Mouse (Mus musculus) intestine, embryonic 15.5 days (tissue): ENCODE measurements around the gene Pde9a. TPM values are rescaled to one million over a fixed set of nuclear protein-coding genes. Genes with fewer than 3 reads are reported as not detected.

Experiments used
- ATAC-seq: fragments of 200-750 bp; cut with Nextera tagmentation; 2 replicates; pipeline ENCODE4 v1.8.0; 2017; ENCODE audit warnings: moderate TSS enrichment, moderate library complexity
- H3K27ac ChIP-seq: fragments of 300-500 bp; sonication (generic); 2 replicates; pipeline ENCODE4 v1.5.1; 2015; ENCODE audit warnings: mild to moderate bottlenecking, inconsistent platforms
- H3K27me3 ChIP-seq: fragments of 300-500 bp; sonication (generic); replicated peaks from 2 replicates; pipeline ENCODE4 v1.6.1; 2015; ENCODE audit warnings: inconsistent platforms
- H3K36me3 ChIP-seq: fragments of 300-500 bp; sonication (generic); 2 replicates; pipeline ENCODE4 v1.6.1; 2015; ENCODE audit warnings: inconsistent platforms
- H3K4me1 ChIP-seq: fragments of 300-500 bp; sonication (generic); replicated peaks from 2 replicates; pipeline ENCODE4 v1.6.1; 2015; ENCODE audit warnings: inconsistent platforms
- H3K4me2 ChIP-seq: fragments of 300-500 bp; sonication (generic); replicated peaks from 2 replicates; pipeline ENCODE4 v1.6.1; 2015; ENCODE audit warnings: mild to moderate bottlenecking, inconsistent platforms
- H3K4me3 ChIP-seq: fragments of 300-500 bp; sonication (generic); replicated peaks from 2 replicates; pipeline ENCODE4 v1.5.1; 2015; ENCODE audit warnings: inconsistent platforms
- H3K9ac ChIP-seq: fragments of 300-500 bp; sonication (generic); 2 replicates; pipeline ENCODE4 v1.6.1; 2015; ENCODE audit warnings: inconsistent platforms
- H3K9me3 ChIP-seq: fragments of 300-500 bp; sonication (generic); 2 replicates; pipeline ENCODE4 v1.6.1; 2016; ENCODE audit warnings: inconsistent platforms
- WGBS: fragments of 180-500 bp; shearing (Covaris S2); methylation state at CpG from one replicate; pipeline ENCODE4 v1.1.7; 2015; 5-methylcytosine and 5-hydroxymethylcytosine counted together
- polyA plus RNA-seq: library from polyadenylated mRNA; unstranded; fragments of >200 nt; fragmentation: Nextera tagmentation; extraction: Ambion mirVana; gene quantifications from 2 replicates; pipeline ENCODE4 v1.2.1, GENCODE M21; 2015

The Pde9a gene
- polyA plus RNA-seq, 1 experiment from 2014 or later: 55.3 TPM

DNA sequence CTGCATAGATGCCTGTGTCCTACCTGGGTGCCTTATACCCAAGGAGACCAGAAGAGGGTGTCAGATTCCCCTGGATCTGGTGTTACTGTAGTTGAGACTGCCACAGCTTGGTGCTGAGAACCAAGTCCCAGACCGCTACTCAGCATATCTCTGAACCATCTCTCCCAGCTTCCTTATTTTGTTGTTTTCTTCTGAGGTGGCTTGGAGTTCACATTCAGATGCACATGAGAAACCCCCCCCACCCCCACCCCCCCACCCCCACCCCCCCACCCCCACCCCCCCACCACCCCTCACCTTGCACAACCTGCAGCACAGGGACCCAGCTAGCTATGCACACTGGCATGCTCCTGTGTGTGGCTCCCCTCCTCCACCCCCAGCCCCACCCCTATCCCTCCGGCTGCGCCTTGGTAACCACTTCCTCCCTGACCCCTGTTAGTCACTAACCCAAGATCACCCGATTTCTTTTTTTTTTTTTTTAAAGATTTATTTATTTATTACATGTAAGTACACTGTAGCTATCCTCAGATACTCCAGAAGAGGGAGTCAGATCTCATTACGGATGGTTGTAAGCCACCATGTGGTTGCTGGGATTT, 50.9 kb downstream of the Pde9a start:
- Histone ChIP-seq H3K4me1 (peaks cover 28% of the 10 kb centered on the region), H3K36me3 (0 out of 2 replicates have a peak, but pooled peaks cover 2% of the 10 kb centered on the region), H3K9ac (no peak overlapping the region), H3K4me2 (no peak overlapping the region), H3K9me3 (no peaks in the 10 kb centered on the region), H3K27me3 (no peaks in the 10 kb centered on the region), H3K4me3 (no peak overlapping the region), H3K27ac (no peak overlapping the region)
- no peak for ATAC-seq
- WGBS: 68% methylated on average over 5 of the region's 5 CpGs

DNA sequence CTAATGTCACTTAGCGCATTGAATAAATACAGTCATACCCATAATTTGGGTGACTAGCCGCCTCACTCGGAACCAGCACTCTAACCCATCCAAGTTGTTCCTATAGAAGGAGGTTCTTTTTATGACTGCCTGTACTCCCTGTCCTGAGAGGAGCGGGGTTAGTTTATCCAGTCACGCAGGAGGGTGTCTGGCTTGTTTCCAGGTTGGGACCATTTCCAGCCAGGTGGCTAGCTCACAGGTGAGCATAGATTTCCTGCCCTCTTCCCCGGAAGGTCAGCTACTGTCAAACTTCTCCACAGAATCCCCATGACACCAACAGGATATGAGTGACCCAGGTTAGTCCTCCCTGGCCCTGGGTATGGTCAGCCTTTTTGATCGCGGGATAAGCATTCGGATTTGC, 51.5 kb downstream of the Pde9a start:
- Histone ChIP-seq H3K4me1 (peaks cover 32% of the 10 kb centered on the region), H3K36me3 (0 out of 2 replicates have a peak, but pooled peaks cover 2% of the 10 kb centered on the region), H3K4me3 (no peak overlapping the region), H3K27ac (no peak overlapping the region), H3K9me3 (no peaks in the 10 kb centered on the region), H3K27me3 (no peaks in the 10 kb centered on the region), H3K9ac (no peak overlapping the region), H3K4me2 (no peak overlapping the region)
- WGBS: 86% methylated on average over 9 of the region's 9 CpGs
- no peak for ATAC-seq

DNA sequence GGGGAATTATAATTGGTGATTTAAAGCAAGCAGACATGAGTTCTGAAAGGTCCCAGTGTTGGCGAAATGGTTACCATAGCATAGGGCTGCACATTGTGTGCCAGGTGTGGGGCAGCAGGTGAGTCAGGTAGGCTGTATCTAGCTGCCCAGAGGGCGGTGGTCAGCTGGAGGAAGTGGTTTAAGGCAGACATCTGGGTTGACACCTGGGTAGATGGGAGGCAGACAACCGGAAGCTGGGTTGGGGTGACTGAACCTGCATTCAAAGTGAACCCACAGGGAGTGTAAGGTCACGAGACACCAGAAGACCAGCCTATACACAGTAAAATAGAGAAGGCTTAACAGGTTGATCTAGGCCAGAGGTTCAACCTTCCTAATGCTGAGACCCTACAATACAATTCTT, 54.0 kb downstream of the Pde9a start:
- Histone ChIP-seq H3K27ac (no peak overlapping the region), H3K4me2 (no peak overlapping the region), H3K9ac (no peak overlapping the region), H3K4me1 (peaks cover 31% of the 10 kb centered on the region), H3K4me3 (no peak overlapping the region), H3K36me3 (0 out of 2 replicates have a peak, but pooled peaks cover 2% of the 10 kb centered on the region), H3K27me3 (no peaks in the 10 kb centered on the region), H3K9me3 (no peaks in the 10 kb centered on the region)
- WGBS: 86% methylated on average over 4 of the region's 4 CpGs
- no peak for ATAC-seq

DNA sequence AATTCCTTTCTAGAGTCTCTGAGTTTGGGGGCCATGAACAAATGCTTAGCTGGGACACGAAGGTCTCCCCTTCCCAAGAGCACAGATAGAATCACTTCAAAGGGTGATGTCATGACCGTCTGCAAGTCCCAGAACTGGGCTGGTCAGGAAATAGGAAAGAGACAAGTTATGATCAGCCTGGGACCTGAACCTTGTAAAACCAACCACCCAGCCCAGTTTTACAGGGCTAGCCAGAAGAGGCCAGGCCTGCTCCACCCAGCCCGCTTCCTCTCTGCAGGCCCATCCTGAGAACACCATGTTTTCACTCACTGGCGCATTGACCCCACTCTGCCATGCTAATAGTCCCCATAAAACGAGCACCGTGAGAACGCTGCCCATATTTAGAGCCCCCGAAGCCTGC, 56.5 kb downstream of the Pde9a start:
- peak; percentile 51 for ATAC-seq
- peaks cover 9% of the 10 kb centered on the region; the same call in 1 of the 2 replicates for H3K36me3 ChIP-seq
- H3K9me3 ChIP-seq: no peaks in the 10 kb centered on the region
- WGBS: 36% methylated on average over 8 of the region's 8 CpGs
- H3K4me3 ChIP-seq: no peak overlapping the region
- no peak overlapping the region for H3K9ac ChIP-seq
- H3K27ac ChIP-seq: no peak overlapping the region; the same call in 1 of the 2 replicates
- no peaks in the 10 kb centered on the region for H3K27me3 ChIP-seq
- peaks cover 30% of the 10 kb centered on the region for H3K4me1 ChIP-seq
- no peak overlapping the region for H3K4me2 ChIP-seq

DNA sequence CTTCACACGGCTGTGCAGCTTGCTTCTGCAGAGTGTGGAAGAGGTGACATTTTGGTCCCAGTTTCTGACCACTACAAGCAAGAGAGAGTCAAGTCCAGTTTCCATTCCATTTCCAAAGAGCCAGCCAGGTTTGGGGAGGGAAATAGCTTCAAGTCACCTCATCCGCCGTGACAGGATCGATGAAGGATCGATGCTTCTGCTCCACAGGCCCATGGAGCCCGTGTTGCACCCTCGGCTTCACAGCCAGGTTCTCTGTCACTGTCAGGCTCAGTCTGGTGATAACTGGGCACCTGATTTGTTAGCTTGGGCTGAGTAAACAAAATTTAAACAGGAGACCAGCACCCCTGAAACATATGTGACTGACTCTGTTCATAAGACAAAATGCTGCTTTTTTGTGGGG, 58.2 kb downstream of the Pde9a start:
- WGBS: 56% methylated on average over 7 of the region's 7 CpGs
- Histone ChIP-seq H3K4me1 (peaks cover 30% of the 10 kb centered on the region), H3K9me3 (no peaks in the 10 kb centered on the region), H3K4me2 (no peak overlapping the region), H3K36me3 (peaks cover 14% of the 10 kb centered on the region; the same call in 1 of the 2 replicates), H3K9ac (no peak overlapping the region), H3K27ac (peak overlapping the region; percentile 8; the same call in 1 of the 2 replicates), H3K4me3 (no peak overlapping the region), H3K27me3 (no peaks in the 10 kb centered on the region)
- no peak for ATAC-seq

DNA sequence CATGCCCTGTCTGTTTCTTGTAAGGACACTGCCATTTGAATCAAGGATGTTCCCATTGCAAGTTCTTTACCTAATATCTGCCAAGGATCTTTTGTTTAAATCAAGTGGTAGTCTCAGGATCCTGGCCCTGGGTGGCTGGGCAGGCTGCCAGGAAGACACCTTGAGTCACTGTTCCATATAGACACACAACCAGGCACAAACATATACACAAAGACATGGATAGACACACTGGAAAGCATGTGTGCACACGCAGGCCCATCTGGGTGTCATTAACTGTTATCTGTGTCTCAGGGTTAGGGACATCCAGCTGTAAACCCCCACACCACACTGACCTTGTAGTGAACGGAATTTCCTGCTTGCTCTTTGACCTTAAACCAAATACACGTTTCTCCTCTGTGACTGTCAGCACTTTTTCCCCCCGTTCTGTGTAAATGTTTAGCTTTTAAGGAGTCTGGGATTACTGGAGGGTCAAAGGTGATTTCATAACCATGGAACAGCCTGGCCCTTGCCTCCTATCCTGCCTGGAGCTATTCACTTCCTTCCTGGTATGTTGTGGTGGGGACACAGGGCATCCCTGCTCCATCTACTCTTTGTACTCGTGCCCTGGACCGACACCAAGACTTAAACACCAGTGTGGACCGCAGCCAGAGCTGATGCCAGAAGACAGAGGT, 59.2 kb downstream of the Pde9a start:
- peaks cover 34% of the 10 kb centered on the region for H3K4me1 ChIP-seq
- peak overlapping the region; percentile 69 for H3K27ac ChIP-seq
- H3K4me2 ChIP-seq: no peak overlapping the region
- no peak overlapping the region for H3K9ac ChIP-seq
- ATAC-seq: peak; percentile 88
- no peaks in the 10 kb centered on the region for H3K9me3 ChIP-seq
- H3K36me3 ChIP-seq: peaks cover 16% of the 10 kb centered on the region; the same call in 1 of the 2 replicates
- no peaks in the 10 kb centered on the region for H3K27me3 ChIP-seq
- H3K4me3 ChIP-seq: no peak overlapping the region
- WGBS: 13% methylated on average over 7 of the region's 7 CpGs

DNA sequence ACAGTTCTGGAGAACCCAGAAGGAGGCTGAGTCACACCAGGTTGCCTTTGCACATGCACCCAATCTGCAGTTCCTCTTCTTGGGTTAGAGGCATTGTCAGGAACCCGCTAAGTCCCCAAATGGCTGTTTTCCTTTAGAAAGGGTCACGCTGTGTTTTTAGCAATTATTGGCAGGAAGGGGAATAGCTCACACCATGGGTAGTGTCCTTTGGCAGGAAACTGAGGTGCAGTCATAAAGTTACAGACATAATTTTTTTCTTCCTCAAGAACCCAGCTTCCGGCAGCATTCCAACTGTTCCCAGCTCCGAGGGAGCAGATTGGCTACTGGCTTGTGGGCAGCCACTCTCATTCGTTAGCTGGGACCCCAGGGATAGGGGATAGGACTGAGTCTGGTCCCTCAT, 61.8 kb downstream of the Pde9a start:
- H3K36me3 ChIP-seq: peaks cover 15% of the 10 kb centered on the region; the same call in 1 of the 2 replicates
- peaks cover 41% of the 10 kb centered on the region for H3K4me1 ChIP-seq
- 74% methylated on average over 5 of the region's 5 CpGs for WGBS
- H3K9ac ChIP-seq: no peak overlapping the region
- no peak overlapping the region for H3K4me3 ChIP-seq
- H3K9me3 ChIP-seq: no peaks in the 10 kb centered on the region
- no peak for ATAC-seq
- H3K4me2 ChIP-seq: no peak overlapping the region
- H3K27ac ChIP-seq: no peak overlapping the region
- H3K27me3 ChIP-seq: no peaks in the 10 kb centered on the region

DNA sequence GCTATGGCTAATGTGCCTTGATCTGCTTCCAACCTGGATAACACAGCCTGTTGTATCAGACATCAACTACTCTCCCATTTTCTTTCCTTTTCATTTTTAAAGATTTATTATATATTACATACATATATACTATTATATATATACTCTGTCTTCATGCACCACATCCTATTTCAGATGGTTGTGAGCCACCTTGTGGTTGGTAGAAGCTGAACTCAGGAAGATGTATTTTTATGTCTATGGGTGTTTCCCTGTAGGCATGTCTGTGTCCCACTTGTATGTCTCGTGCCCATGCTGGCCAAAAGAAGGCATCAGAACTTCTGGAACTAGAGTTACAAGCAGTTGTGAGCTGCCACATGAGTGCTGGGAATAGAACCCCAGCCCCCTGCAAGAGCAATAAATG, 62.5 kb downstream of the Pde9a start:
- peaks cover 15% of the 10 kb centered on the region; the same call in 1 of the 2 replicates for H3K36me3 ChIP-seq
- WGBS: 63% methylated on average over 1 of the region's 1 CpGs
- H3K9ac ChIP-seq: no peak overlapping the region
- peaks cover 41% of the 10 kb centered on the region for H3K4me1 ChIP-seq
- H3K9me3 ChIP-seq: no peaks in the 10 kb centered on the region
- no peak overlapping the region for H3K4me3 ChIP-seq
- no peak for ATAC-seq
- H3K27me3 ChIP-seq: no peaks in the 10 kb centered on the region
- no peak overlapping the region for H3K4me2 ChIP-seq
- no peak overlapping the region for H3K27ac ChIP-seq

DNA sequence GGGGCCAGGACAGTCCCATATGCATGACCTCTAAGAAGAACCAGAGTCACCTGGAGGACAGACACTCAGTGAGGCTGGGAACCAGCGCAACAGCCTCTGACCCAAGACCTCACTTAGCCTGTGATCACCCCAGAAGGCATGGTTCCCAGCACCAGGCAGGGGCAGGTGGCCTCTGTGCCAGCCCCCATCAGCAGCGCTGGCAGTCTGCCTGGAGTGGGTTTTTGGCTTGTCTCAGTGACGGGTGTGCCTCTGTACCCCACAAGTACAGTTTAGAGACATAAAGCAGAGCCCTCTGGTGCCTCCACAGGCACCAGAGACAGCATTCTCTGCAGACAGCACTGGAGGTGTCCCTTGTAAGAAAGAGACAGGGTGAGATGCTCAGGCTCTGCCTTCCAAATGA, 64.2 kb downstream of the Pde9a start:
- H3K4me2 ChIP-seq: no peak overlapping the region
- H3K27ac ChIP-seq: peak overlapping the region; percentile 95
- 0 out of 2 replicates have a peak overlapping the region, but pooled peaks have one; percentile 13 for H3K9ac ChIP-seq
- H3K27me3 ChIP-seq: no peaks in the 10 kb centered on the region
- H3K4me3 ChIP-seq: no peak overlapping the region
- 57% methylated on average over 3 of the region's 3 CpGs for WGBS
- ATAC-seq: no peak
- H3K36me3 ChIP-seq: peaks cover 15% of the 10 kb centered on the region; the same call in 1 of the 2 replicates
- H3K9me3 ChIP-seq: no peaks in the 10 kb centered on the region
- peaks cover 36% of the 10 kb centered on the region for H3K4me1 ChIP-seq

DNA sequence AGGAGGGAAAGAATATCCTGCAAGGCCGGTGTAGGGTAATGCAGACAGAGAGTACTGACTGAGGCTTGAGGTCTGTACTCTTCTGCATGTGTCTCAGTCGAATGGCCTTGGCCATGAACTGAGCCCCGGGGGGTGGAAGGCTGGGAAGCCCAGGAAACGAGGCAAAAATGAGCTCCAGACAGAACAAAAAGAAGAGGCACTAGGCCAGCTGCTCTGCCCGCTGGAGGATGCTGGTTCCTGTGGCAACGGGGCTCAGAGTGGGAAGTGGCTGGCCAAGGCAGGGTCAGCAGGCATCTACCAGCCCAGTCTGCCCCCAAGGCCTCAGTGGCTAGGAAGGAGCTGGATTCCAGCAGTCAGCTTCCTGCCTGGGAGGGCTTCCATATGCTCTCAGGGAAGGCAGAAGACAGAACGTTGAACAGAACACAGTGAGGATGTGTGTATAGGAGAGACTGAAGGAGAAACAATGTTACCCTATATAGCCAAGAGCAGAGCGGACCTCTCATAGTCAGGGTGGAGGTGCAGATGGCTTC, 65.2 kb downstream of the Pde9a start:
- H3K9me3 ChIP-seq: no peaks in the 10 kb centered on the region
- no peak overlapping the region for H3K4me2 ChIP-seq
- H3K4me3 ChIP-seq: no peak overlapping the region
- H3K36me3 ChIP-seq: peaks cover 15% of the 10 kb centered on the region
- no peak overlapping the region for H3K9ac ChIP-seq
- H3K27ac ChIP-seq: peak overlapping the region; percentile 95
- WGBS: 41% methylated on average over 8 of the region's 8 CpGs
- no peaks in the 10 kb centered on the region for H3K27me3 ChIP-seq
- ATAC-seq: peak; percentile 48
- peaks cover 40% of the 10 kb centered on the region for H3K4me1 ChIP-seq

DNA sequence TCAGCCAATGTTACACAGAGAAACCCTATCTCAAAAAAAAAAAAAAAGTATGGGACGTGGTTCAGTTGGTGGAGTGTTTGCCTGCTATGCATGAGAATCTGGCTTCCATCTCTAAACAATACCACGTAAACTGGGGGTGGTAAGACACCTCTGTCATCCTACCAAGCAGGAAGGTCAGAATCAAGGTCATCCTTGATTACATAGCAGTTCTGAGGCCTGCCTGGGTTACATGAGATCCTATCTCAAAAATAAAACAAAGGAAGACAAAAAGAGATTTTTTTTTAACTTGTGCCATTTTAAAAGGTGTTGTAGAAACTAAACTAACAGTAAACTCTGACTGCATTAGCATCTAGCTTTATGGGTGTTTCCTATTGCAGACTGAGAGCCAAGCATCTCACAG, 66.8 kb downstream of the Pde9a start:
- no peak overlapping the region for H3K4me3 ChIP-seq
- H3K4me1 ChIP-seq: peaks cover 55% of the 10 kb centered on the region
- H3K27me3 ChIP-seq: no peaks in the 10 kb centered on the region
- no peak overlapping the region for H3K9ac ChIP-seq
- peaks cover 10% of the 10 kb centered on the region for H3K36me3 ChIP-seq
- 47% methylated on average over 2 of the region's 2 CpGs for WGBS
- H3K9me3 ChIP-seq: no peaks in the 10 kb centered on the region
- no peak for ATAC-seq
- H3K27ac ChIP-seq: peak overlapping the region; percentile 92
- no peak overlapping the region for H3K4me2 ChIP-seq

DNA sequence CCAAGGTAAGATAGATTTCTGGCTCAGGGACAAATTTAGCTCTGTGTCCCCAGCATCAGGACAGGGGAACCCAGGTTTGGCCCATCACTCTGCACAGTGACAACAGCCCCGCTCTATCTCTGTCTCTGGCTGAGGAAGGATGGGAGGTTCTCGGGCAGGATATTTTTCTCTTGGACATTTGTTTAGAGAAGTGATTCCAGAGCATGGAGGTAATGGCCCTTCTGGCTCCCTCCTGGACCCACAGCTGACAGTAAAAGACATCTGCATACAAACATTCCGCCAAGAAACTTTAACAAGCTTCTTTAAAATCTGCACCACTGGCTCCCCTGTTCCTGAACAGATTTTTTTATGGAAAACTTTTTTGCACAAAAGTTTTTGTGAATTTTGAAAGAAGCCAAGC, 67.5 kb downstream of the Pde9a start:
- H3K27ac ChIP-seq: peak overlapping the region; percentile 92
- ATAC-seq: peak; percentile 42
- 39% methylated on average over 3 of the region's 3 CpGs for WGBS

More for the DNA sequence above, 67.5 kb downstream of the Pde9a start:
- Histone ChIP-seq H3K27me3 (no peaks in the 10 kb centered on the region), H3K4me2 (no peak overlapping the region), H3K4me1 (peaks cover 56% of the 10 kb centered on the region), H3K9ac (0 out of 2 replicates have a peak overlapping the region, but pooled peaks have one; percentile 17), H3K9me3 (no peaks in the 10 kb centered on the region), H3K4me3 (no peak overlapping the region), H3K36me3 (peaks cover 10% of the 10 kb centered on the region)
